Mouse (Mus musculus) bone marrow, adult 2 months (tissue): ENCODE measurements around the gene Sh3bp5l. TPM values are rescaled to one million over a fixed set of nuclear protein-coding genes. Genes with fewer than 3 reads are reported as not detected.
"Not testable (repeated sequence)": the region's sequence is repeated elsewhere in the genome, so short reads cannot be mapped to it uniquely, and the experiment has no call there.

ENCODE experiments used
- H3K27ac ChIP-seq: fragments of 200-500 bp; 2 replicates; pipeline ENCODE4 v1.5.1; 2012; ENCODE audit warnings: low read depth, mild to moderate bottlenecking, control low read depth, inconsistent platforms, low read length; ENCODE audit not compliant: control insufficient read depth, poor library complexity, insufficient read depth
- H3K4me1 ChIP-seq: fragments of 200-500 bp; 2 replicates; pipeline ENCODE4 v1.6.1; 2011; ENCODE audit warnings: low read length; ENCODE audit not compliant: control insufficient read depth, insufficient read depth
- H3K4me3 ChIP-seq: fragments of 200-500 bp; replicated peaks from 2 replicates; pipeline ENCODE3; 2011; ENCODE audit warnings: mild to moderate bottlenecking, low read depth, low read length, control low read depth; ENCODE audit not compliant: control insufficient read depth
- CTCF ChIP-seq: fragments of 200-500 bp; IDR thresholded peaks from 2 replicates; pipeline ENCODE4 v1.5.1; 2011; ENCODE audit warnings: low read length, control low read depth; ENCODE audit not compliant: control insufficient read depth, insufficient read depth
- POLR2A ChIP-seq: fragments of 200-500 bp; IDR thresholded peaks from 2 replicates; pipeline ENCODE4 v1.6.1; 2011; ENCODE audit warnings: low read depth, mild to moderate bottlenecking, control low read depth, low read length, borderline replicate concordance; ENCODE audit not compliant: control insufficient read depth
- WGBS: fragments of 180-500 bp; shearing (Covaris S2); methylation state at CpG from one replicate; pipeline ENCODE4 v1.1.7; 2018; 5-methylcytosine and 5-hydroxymethylcytosine counted together
- polyA plus RNA-seq: library from polyadenylated mRNA; stranded (reverse); fragments of >200 nt; gene quantifications from 2 replicates; pipeline ENCODE4 v1.2.4, GENCODE M21; 2011; ENCODE audit warnings: low replicate concordance; ENCODE audit not compliant: missing spikeins, insufficient read depth, insufficient read length

The Sh3bp5l gene
- polyA plus RNA-seq, 1 experiment, result 17.7 TPM

DNA sequence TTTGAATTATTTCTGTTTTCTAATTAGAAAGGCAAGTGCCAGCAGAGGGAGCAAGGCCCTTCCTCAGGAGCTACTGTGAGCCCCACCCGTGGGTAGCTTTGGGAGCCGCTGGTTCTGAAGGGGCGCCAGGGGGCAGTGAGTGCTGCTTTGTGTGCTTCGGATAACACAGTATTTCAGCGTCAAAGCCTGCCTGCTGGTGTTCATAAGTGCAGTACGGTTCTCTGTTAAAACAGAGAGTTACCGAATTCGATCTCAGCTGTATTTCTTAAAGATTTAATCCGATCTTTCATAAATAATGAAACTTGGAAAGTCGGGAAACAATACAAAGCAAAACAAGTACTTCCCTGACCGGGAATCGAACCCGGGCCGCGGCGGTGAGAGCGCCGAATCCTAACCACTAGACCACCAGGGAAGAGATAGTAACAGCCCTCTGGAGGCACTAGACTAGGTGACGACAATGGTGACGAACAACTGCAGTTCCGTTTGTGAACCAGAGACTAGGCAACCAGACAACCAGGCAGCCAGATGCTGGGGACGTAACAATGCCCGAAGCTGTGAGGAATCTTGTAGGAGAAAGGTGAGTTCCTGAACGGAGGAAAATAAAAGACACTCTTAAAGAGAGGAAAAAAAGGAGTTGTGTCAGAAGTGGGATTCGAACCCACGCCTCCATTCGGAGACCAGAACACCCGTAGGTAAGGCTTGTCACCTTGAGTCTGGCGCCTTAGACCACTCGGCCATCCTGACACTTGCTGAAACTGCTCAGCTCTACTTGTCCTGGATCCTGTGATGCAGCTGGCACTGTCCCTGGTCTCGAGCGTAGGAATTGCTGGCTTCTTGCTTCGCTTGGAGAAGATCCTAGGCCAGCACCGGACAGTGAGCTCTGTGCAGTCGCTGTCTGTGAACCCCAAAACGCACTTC lies 28.4 kb upstream of the Sh3bp5l start:
- TF ChIP-seq POLR2A (peak; percentile 10; the same call in 1 of the 2 replicates), CTCF (peak; percentile 82)
- H3K27ac ChIP-seq, result peak overlapping the region; percentile 73
- H3K4me1 ChIP-seq, result peaks cover 3% of the 10 kb centered on the region; the same call in 1 of the 2 replicates
- peak overlapping the region; percentile 76 for H3K4me3 ChIP-seq
- under 1% methylated on average over 36 of the region's 36 CpGs for WGBS

DNA sequence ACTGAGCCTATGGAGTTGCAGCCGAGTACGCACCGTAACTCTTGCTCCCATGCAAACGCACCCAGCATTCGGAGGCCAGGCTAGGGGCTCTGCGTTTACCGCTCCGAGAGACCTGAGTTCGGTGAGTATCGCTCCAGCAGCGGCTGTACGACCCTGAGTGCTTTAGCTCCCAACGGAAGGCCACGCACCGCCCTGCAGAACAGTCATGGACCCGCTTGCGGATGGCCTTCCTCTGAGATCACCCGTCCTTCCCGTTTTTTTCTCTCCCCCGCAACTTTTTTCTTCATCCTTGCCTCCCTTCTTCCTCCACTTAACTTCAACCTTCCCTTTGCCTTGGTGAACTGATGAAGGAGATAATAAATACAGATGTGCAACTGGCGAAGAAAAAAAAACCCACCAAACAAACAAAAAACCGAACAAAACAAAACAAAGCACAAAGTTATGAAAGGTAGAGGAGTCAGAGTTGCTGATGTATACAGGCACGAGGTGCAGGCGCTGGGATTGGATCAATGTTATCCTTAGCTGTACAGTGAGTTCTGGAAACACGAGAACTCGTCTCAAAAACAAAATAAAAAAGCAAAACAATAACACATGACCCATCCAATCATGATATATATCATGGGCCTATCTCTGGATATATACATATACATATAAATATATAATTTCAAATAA lies 27.6 kb upstream of the Sh3bp5l start:
- peak overlapping the region; percentile 76 for H3K4me3 ChIP-seq
- peaks cover 3% of the 10 kb centered on the region; the same call in 1 of the 2 replicates for H3K4me1 ChIP-seq
- WGBS, result 2% methylated on average over 26 of the region's 26 CpGs
- TF ChIP-seq CTCF (no peak), POLR2A (peak; percentile 41; the same call in 1 of the 2 replicates)
- H3K27ac ChIP-seq, result peak overlapping the region; percentile 73

DNA sequence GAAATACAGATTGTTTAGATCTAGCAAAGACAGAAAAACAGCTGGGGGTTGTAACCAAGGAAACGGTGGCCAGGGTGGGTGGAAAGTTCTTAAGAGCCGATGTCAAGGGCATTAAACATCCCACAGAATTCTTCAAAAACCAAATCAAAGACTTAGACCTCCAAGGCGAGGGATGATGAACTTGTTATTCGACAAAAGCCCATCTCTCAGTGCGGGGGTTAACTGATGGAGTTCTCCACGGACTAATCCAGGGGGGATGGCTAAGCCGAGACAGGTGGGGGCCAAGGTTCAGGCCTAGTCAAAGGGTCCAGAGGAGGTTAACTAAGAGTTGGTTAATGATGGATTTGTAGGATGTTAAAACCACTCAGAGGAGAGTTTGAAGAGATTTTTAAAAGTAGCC lies 26.9 kb upstream of the Sh3bp5l start:
- Histone ChIP-seq H3K27ac (no peak overlapping the region), H3K4me3 (no peak overlapping the region), H3K4me1 (peaks cover 3% of the 10 kb centered on the region; the same call in 1 of the 2 replicates)
- WGBS, result 68% methylated on average over 7 of the region's 7 CpGs
- no peak for TF ChIP-seq CTCF
- no peak for TF ChIP-seq POLR2A

DNA sequence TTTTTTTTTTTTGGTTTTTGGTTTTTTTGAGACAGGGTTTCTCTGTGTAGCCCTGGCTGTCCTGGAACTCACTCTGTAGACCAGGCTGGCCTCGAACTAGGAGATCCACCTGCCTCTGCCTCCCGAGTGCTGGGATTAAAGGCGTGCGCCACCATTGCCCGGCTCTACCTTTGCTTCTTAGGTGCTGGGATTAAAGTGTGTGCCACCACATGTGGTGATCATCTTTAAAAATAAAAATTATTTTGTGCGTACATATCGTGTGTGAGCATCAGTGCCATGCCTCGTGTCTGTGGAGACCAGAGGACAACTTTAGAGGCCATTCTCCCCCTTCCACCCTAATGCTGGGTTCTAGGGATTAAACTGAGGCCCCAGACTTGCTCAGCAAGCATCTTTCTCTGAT lies 25.2 kb upstream of the Sh3bp5l start:
- H3K4me3 ChIP-seq, H3K4me1 ChIP-seq, H3K27ac ChIP-seq: not testable (repeated sequence)
- WGBS, result 83% methylated on average over 8 of the region's 8 CpGs

DNA sequence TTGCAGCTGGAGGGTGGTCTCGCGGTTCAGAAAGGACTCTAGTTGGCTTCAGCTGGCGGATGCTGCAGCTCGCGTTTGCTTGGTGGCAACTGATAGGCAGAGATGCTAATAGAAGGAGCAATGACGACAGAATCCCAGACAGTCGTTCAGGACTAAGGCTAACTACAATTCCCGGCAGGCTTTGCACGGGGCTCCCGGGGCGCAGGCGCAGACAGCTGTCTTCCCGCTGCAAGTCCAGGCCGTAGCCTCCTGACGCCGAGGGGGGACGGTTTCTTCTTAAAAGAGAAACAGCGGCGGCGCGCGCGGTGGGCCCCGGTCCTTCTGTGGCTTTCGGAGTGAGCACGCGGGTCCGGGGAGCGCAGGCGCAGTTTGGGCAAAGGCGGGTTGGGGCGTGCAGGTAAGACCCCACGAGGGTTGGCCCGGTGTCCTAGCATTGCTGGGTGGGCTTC lies 23.6 kb upstream of the Sh3bp5l start, which contains the start of gene Zfp692:
Gene Zfp692, plus strand, starts transcription at position 210 of the 449 bp plus-strand sequence.
- TF ChIP-seq POLR2A (peak; percentile 53; the same call in 1 of the 2 replicates), CTCF (no peak)
- 0% methylated on average over 34 of the region's 34 CpGs for WGBS
- peak within 1 kb of the TSS; percentile 65 for H3K27ac ChIP-seq
- H3K4me3 ChIP-seq, result peak within 1 kb of the TSS; percentile 92
- H3K4me1 ChIP-seq, result peaks cover 2% of the 10 kb centered on the region; the same call in 1 of the 2 replicates

DNA sequence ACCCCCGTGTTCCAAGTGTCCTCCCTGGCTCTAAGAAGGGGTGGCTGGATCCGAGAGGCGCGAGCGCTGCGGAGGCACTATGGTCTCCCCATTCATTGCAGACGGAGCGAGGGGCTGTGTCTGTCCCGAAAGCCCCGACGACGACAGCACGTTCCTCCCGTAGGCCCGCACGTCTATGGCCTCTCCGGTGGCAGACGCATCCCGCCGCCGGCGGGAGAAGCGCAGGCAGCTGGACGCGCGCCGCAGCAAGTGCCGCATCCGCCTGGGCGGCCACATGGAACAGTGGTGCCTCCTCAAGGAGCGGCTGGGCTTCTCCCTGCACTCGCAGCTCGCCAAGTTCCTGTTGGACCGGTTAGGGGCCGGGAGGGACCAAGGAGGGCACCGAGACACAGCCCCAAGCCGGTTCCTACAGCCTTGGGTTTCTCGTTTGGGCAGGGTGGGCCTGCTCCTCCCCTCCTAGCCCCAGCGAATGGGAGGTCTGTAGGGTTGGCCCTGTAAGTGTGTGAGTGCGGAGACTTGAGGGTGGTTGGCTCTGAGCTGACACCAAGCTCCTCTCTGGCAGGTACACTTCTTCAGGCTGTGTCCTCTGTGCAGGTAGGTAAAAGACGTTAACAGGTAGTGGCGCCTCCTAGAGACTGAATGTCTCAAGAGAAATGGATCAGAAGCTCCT lies 23.0 kb upstream of the Sh3bp5l start:
- TF ChIP-seq POLR2A (no peak), CTCF (no peak)
- H3K27ac ChIP-seq, result peak overlapping the region; percentile 65
- WGBS, result 2% methylated on average over 42 of the region's 42 CpGs
- H3K4me1 ChIP-seq, result peaks cover 2% of the 10 kb centered on the region; the same call in 1 of the 2 replicates
- H3K4me3 ChIP-seq, result peak overlapping the region; percentile 92

DNA sequence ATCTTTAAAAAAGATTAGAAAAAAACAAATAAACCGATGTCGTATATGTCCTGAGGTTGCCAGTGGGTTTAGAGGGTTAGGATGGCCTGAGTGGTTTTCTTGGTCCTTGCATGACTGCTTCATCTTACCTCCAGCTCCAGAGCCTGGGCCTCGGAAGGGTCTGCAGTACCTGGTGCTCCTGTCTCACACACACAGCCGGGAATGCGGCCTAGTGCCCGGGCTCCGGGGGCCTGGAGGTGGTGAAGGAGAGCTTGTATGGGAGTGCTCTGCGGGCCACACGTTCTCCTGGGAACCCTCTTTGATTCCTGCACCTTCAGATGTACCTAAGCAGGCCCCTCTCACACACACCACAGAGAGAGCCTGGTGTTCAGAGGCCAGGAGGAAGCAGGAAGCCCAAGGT lies 21.9 kb upstream of the Sh3bp5l start:
- 90% methylated on average over 9 of the region's 9 CpGs for WGBS
- Histone ChIP-seq H3K4me1 (peaks cover 2% of the 10 kb centered on the region; the same call in 1 of the 2 replicates), H3K27ac (no peak overlapping the region), H3K4me3 (no peak overlapping the region)
- TF ChIP-seq POLR2A (no peak), CTCF (no peak)

DNA sequence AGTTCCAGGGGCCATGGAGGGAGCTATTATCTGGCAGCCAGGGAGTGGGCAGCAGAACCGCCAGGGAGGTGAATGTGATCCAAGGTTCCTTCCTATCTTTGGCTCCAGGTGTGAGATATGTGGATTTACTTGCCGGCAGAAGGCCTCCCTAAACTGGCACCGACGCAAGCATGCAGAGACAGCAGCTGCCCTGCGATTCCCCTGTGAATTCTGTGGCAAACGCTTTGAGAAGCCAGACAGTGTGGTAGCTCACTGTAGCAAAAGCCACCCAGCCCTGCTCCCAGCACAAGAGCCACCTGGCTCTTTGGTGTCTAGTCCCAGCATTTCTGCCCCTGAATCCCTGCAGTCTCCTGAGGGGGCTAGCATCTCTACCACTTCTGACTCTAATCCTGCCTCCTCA lies 16.5 kb upstream of the Sh3bp5l start:
- TF ChIP-seq POLR2A (no peak), CTCF (no peak)
- WGBS, result 84% methylated on average over 6 of the region's 6 CpGs
- Histone ChIP-seq H3K27ac (no peak overlapping the region), H3K4me3 (no peak overlapping the region), H3K4me1 (no peaks in the 10 kb centered on the region; the same call in 1 of the 2 replicates)
